Comparison of ENCODE assay signal across 19 mouse cellular contexts in the genomic region with DNA sequence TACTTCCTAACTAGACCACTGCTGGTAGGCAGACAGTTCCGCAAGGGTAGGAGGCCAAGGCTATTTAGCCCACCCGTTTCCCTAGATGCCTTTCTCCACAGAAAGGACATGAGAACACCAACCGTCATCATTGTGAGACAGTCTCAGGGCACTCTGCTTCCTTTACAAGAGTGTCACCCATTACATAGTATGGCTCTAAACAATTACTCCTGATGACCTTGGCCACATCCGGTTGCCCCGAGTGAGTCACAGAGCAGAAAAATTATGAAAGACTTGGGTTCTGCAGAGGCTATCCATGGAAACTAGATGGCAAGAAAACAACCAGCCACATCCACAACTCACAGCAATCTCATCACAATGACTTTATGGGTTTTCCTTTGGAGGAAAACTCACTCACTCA.
DNase-seq lines count a peak whose midpoint lies in the region; TF ChIP-seq lines count a peak whose summit lies in the region.
"Had no signal": no experiment of that assay in that cellular context is flagged by ENCODE, and none has a peak within 500 bp of the region (broad histone marks: within the 10 kb centered on the region; RNA-seq: fewer than 3 reads in every experiment).

No protein-coding gene starts in this region.

- peak; percentile 24 to 31 for DNase-seq in adrenal gland, postnatal 36 days
- no peak for DNase-seq in adrenal gland, adult 8-10 months
- DNase-seq in 416B (ENCODE audit: low read depth): peak; percentile 95
- DNase-seq in spleen, postnatal 14 days (ENCODE audit: low spot score in 2 of 2): no peak
- DNase-seq in urinary bladder, adult 18-20 months (ENCODE audit: low spot score in 2 of 2): no peak
- DNase-seq: adrenal gland, adult 2 months; B cell, adult 2 months; cerebellum, adult 11 months; cerebellum, adult 18-20 months; cerebellum, adult 8-10 months; cerebellum, adult 9-11 months; cerebellum, postnatal 14 days; cerebellum, postnatal 36 days; embryo, embryonic 11 days; forebrain, postnatal 0 days had no signal

- H3K4me3 ChIP-seq in C2C12 (ENCODE audit: insufficient read depth, poor library complexity, severe bottlenecking): no peak overlapping the region
- H3K4me3 ChIP-seq: embryonic facial prominence, embryonic 12.5 days; forebrain, embryonic 13.5 days; forebrain, embryonic 15.5 days had no signal

- no peaks in the 10 kb centered on the region for H3K36me3 ChIP-seq in C2C12 (ENCODE audit: control insufficient read depth, insufficient read depth)
- H3K36me3 ChIP-seq: embryonic facial prominence, embryonic 12.5 days had no signal

- no peaks in the 10 kb centered on the region for H3K79me3 ChIP-seq in C2C12 (ENCODE audit: low read depth)

- TF ChIP-seq CTCF in C2C12 (IDR thresholded peaks at IDR 0.05; ENCODE audit: control insufficient read depth, insufficient read depth, insufficient read length): no peak

- H3K27me3 ChIP-seq in C2C12 (ENCODE audit: control insufficient read depth, insufficient read depth, insufficient read length): no peaks in the 10 kb centered on the region
- H3K27me3 ChIP-seq: embryonic facial prominence, embryonic 12.5 days; forebrain, embryonic 13.5 days; forebrain, embryonic 15.5 days had no signal

- no peak overlapping the region for H3ac ChIP-seq in C2C12 (ENCODE audit: control insufficient read depth, insufficient read length, low read depth)

- H3K79me2 ChIP-seq in C2C12 (ENCODE audit: control insufficient read depth, insufficient read depth): no peaks in the 10 kb centered on the region

TF ChIP-seq in C2C12, 6 proteins besides CTCF, POLR2A, EP300 and RAD21:
- TF ChIP-seq MYOD1 (IDR thresholded peaks at IDR 0.05; ENCODE audit: control insufficient read depth, insufficient read length, low read depth) (no peak), CEBPB (IDR thresholded peaks at IDR 0.05; ENCODE audit: low read depth) (peak; percentile 42), FOSL1 (IDR thresholded peaks at IDR 0.05; ENCODE audit: insufficient read depth, low read length, poor library complexity, severe bottlenecking) (no peak), MYOG (IDR thresholded peaks at IDR 0.05; ENCODE audit: control insufficient read depth, extremely low read depth, insufficient read length) (no peak)

Comparison
In these comparisons a context has a peak if more than half of its experiments do, and no peak if none do; other contexts are left out.
1. DNase-seq: peak in adrenal gland, postnatal 36 days (2 of 2) and 416B (single experiment); none in adrenal gland, adult 8-10 months (single experiment), spleen, postnatal 14 days (0 of 2) and urinary bladder, adult 18-20 months (0 of 2).